Mouse (Mus musculus) central nervous system, embryonic 18 days (tissue): ENCODE results near the gene Kcna3. TPM values are rescaled to one million over a fixed set of nuclear protein-coding genes. Genes with fewer than 3 reads are reported as not detected.

Experiments
- polyA plus RNA-seq: library from polyadenylated mRNA; depleted of rRNA; stranded (reverse); fragments of >200 nt; gene quantifications from 2 replicates; pipeline ENCODE4 v1.2.3, GENCODE M21; 2012; rRNA removed

Gene Kcna3
- 8.0 and 10.0 TPM in 2 replicates for polyA plus RNA-seq

GRCm38 (mm10) chr3:107035521-107036457 is at the start of gene Kcna3:
Kcna3 (plus strand) TSS chr3:107036169.

Other genes starting within 250 kb of the Kcna3 start
- gene Cd53, start 246.0 kb upstream of the Kcna3 start, polyA plus RNA-seq, result 2.2 and 2.6 TPM in 2 replicates
- 0.08 TPM in 2 replicates for gene Olfr266, start 209.9 kb upstream of the Kcna3 start, polyA plus RNA-seq
- 4.1 and 4.9 TPM in 2 replicates for gene Kcna2, start 65.0 kb downstream of the Kcna3 start, polyA plus RNA-seq
- not detected in 2 replicates for gene Kcna10, start 146.9 kb downstream of the Kcna3 start, polyA plus RNA-seq
- 0.41 and 0.44 TPM in 2 replicates for gene Cym, start 185.6 kb downstream of the Kcna3 start, polyA plus RNA-seq
- gene A630076J17Rik, start 194.4 kb downstream of the Kcna3 start, polyA plus RNA-seq, result not detected in 2 replicates
- 0.41 and 0.45 TPM in 2 replicates for gene Prok1, start 203.5 kb downstream of the Kcna3 start, polyA plus RNA-seq
- gene Lamtor5, start 242.7 kb downstream of the Kcna3 start, polyA plus RNA-seq, result 122 and 138 TPM in 2 replicates